Mouse (Mus musculus) E14TG2a.4 (cell line): ENCODE measurements around the gene Tubb2a.

Source experiments
- CTCF ChIP-seq: conservative IDR thresholded peaks from 2 replicates; pipeline ENCODE4 v1.5.1; 2014; ENCODE audit warnings: low read length
- NANOG ChIP-seq: IDR thresholded peaks from 2 replicates; pipeline ENCODE4 v1.6.1; 2014; ENCODE audit warnings: borderline replicate concordance, low read length, mixed read lengths
- POU5F1 ChIP-seq: IDR thresholded peaks from 2 replicates; pipeline ENCODE4 v1.6.1; 2014; ENCODE audit warnings: low read length, borderline replicate concordance

- TF ChIP-seq CTCF = no peak
- TF ChIP-seq POU5F1 = no peak
- TF ChIP-seq NANOG = no peak
These were observed 37.7 kb downstream of the Tubb2a start for GRCm38 (mm10) chr13:34040091-34040490.
